Mouse (Mus musculus): Measurements from ENCODE around the gene Tgm1. TPM values are rescaled to one million over a fixed set of nuclear protein-coding genes. Genes with fewer than 3 reads are reported as not detected.

Gene Tgm1
- polyA plus RNA-seq, 2 experiments: 2.0 to 2.4 TPM

GRCm38 (mm10) chr14:55721076-55721475, 7.3 kb upstream of the Tgm1 start:
- peaks cover 20 to 21% of the 10 kb centered on the region in 2 experiments; a peak in 3 of 4 replicates for H3K4me1 ChIP-seq (replicated peaks; ENCODE audit: control insufficient read depth in 2 of 2, insufficient read depth in 2 of 2, low read length in 1 of 2)
- DNase-seq (ENCODE audit: low read depth in 3 of 3, low spot score in 3 of 3) (no peak), ATAC-seq (ENCODE audit: insufficient read depth) (no peak)
- no peaks in the 10 kb centered on the region for H3K27me3 ChIP-seq (ENCODE audit: control insufficient read depth, insufficient read depth, low read length)
- TF ChIP-seq CTCF (IDR thresholded peaks at IDR 0.05; ENCODE audit: low read depth): no peak
- TF ChIP-seq EP300 (IDR thresholded peaks at IDR 0.05; ENCODE audit: low read depth): no peak
- no peaks in the 10 kb centered on the region for H3K9me3 ChIP-seq (ENCODE audit: control insufficient read depth, low read length)
- no peaks in the 10 kb centered on the region for H3K36me3 ChIP-seq (replicated peaks; ENCODE audit: control insufficient read depth, insufficient read depth, low read depth)
- H3K4me2 ChIP-seq (ENCODE audit: low read depth): peak overlapping the region; percentile 82
- H3K4me3 ChIP-seq (ENCODE audit: insufficient read depth in 1 of 2, low read depth in 2 of 2, low read length in 2 of 2): peak overlapping the region in 1 of 2 experiments; percentile 79; a peak in 3 of 4 replicates
- WGBS (ENCODE audit: insufficient replicate concordance): 74% methylated on average over 6 of the region's 6 CpGs
- no peak overlapping the region; the same call in 1 of the 2 replicates for H3K9ac ChIP-seq (replicated peaks)
- H3K27ac ChIP-seq: peak overlapping the region; percentile 18; the same call in 1 of the 2 replicates

- Histone ChIP-seq H3K9me3 (ENCODE audit: control insufficient read depth, low read length) (no peaks in the 10 kb centered on the region), H3K27ac (no peak overlapping the region), H3K4me1 (replicated peaks; ENCODE audit: control insufficient read depth in 2 of 2, insufficient read depth in 2 of 2, low read length in 1 of 2) (peaks cover 20 to 21% of the 10 kb centered on the region in 2 experiments; a peak in 3 of 4 replicates), H3K4me2 (ENCODE audit: low read depth) (peak overlapping the region; percentile 82; the same call in 1 of the 2 replicates), H3K27me3 (ENCODE audit: control insufficient read depth, insufficient read depth, low read length) (no peaks in the 10 kb centered on the region), H3K36me3 (replicated peaks; ENCODE audit: control insufficient read depth, insufficient read depth, low read depth) (no peaks in the 10 kb centered on the region), H3K4me3 (ENCODE audit: insufficient read depth in 1 of 2, low read depth in 2 of 2, low read length in 2 of 2) (no peak overlapping the region; a peak in 1 of 4 replicates), H3K9ac (replicated peaks) (no peak overlapping the region)
- no peak for DNase-seq (ENCODE audit: low read depth in 3 of 3, low spot score in 3 of 3)
- no peak for ATAC-seq (ENCODE audit: insufficient read depth)
- no peak for TF ChIP-seq EP300 (IDR thresholded peaks at IDR 0.05; ENCODE audit: low read depth)
- no peak for TF ChIP-seq CTCF (IDR thresholded peaks at IDR 0.05; ENCODE audit: low read depth)
- 90% methylated on average over 12 of the region's 12 CpGs for WGBS (ENCODE audit: insufficient replicate concordance)
Measured at GRCm38 (mm10) chr14:55720666-55721065, 6.9 kb upstream of the Tgm1 start.

- no peak for ATAC-seq (ENCODE audit: insufficient read depth)
- TF ChIP-seq EP300 (IDR thresholded peaks at IDR 0.05; ENCODE audit: low read depth): no peak
- no peak for TF ChIP-seq CTCF (IDR thresholded peaks at IDR 0.05; ENCODE audit: low read depth)
- Histone ChIP-seq H3K27ac (no peak overlapping the region), H3K9me3 (ENCODE audit: control insufficient read depth, low read length) (no peaks in the 10 kb centered on the region), H3K4me2 (ENCODE audit: low read depth) (no peak overlapping the region), H3K4me3 (ENCODE audit: insufficient read depth in 1 of 2, low read depth in 2 of 2, low read length in 2 of 2) (no peak overlapping the region), H3K27me3 (ENCODE audit: control insufficient read depth, insufficient read depth, low read length) (no peaks in the 10 kb centered on the region), H3K9ac (replicated peaks) (no peak overlapping the region), H3K4me1 (replicated peaks; ENCODE audit: control insufficient read depth in 2 of 2, insufficient read depth in 2 of 2, low read length in 1 of 2) (peaks cover 19 to 21% of the 10 kb centered on the region in 2 experiments; a peak in 3 of 4 replicates), H3K36me3 (replicated peaks; ENCODE audit: control insufficient read depth, insufficient read depth, low read depth) (no peaks in the 10 kb centered on the region)
- WGBS (ENCODE audit: insufficient replicate concordance): 74% methylated on average over 6 of the region's 6 CpGs
- DNase-seq (ENCODE audit: low read depth in 3 of 3, low spot score in 3 of 3): no peak
Measured at GRCm38 (mm10) chr14:55719737-55720136, 6.0 kb upstream of the Tgm1 start.

- no peak for DNase-seq (ENCODE audit: low read depth in 3 of 3, low spot score in 3 of 3)
- no peak overlapping the region for H3K4me2 ChIP-seq (ENCODE audit: low read depth)
- H3K4me1 ChIP-seq (replicated peaks; ENCODE audit: control insufficient read depth in 2 of 2, insufficient read depth in 2 of 2, low read length in 1 of 2): peaks cover 2 to 4% of the 10 kb centered on the region in 2 experiments; a peak in 2 of 4 replicates
- 64% methylated on average over 8 of the region's 8 CpGs for whole genome bisulfite sequencing (ENCODE audit: insufficient replicate concordance)
- no peaks in the 10 kb centered on the region for H3K36me3 ChIP-seq (replicated peaks; ENCODE audit: control insufficient read depth, insufficient read depth, low read depth)
- H3K27me3 ChIP-seq (ENCODE audit: control insufficient read depth, insufficient read depth, low read length): no peaks in the 10 kb centered on the region
- no peaks in the 10 kb centered on the region for H3K9me3 ChIP-seq (ENCODE audit: control insufficient read depth, low read length)
- ATAC-seq (ENCODE audit: insufficient read depth): no peak
- no peak overlapping the region for H3K9ac ChIP-seq (replicated peaks)
- no peak overlapping the region for H3K27ac ChIP-seq
- TF ChIP-seq EP300 (IDR thresholded peaks at IDR 0.05; ENCODE audit: low read depth) (no peak), CTCF (IDR thresholded peaks at IDR 0.05; ENCODE audit: low read depth) (no peak)
- no peak overlapping the region for H3K4me3 ChIP-seq (ENCODE audit: insufficient read depth in 1 of 2, low read depth in 2 of 2, low read length in 2 of 2)
Measured at GRCm38 (mm10) chr14:55716884-55717283, 3.2 kb upstream of the Tgm1 start.

- H3K4me1 ChIP-seq (replicated peaks; ENCODE audit: control insufficient read depth in 2 of 2, insufficient read depth in 2 of 2, low read length in 1 of 2): peaks cover under 1 to 4% of the 10 kb centered on the region in 2 experiments; a peak in 2 of 4 replicates
- no peak overlapping the region for H3K9ac ChIP-seq (replicated peaks)
- H3K27me3 ChIP-seq (ENCODE audit: control insufficient read depth, insufficient read depth, low read length): no peaks in the 10 kb centered on the region
- WGBS (ENCODE audit: insufficient replicate concordance): 83% methylated on average over 6 of the region's 6 CpGs
- TF ChIP-seq EP300 (IDR thresholded peaks at IDR 0.05; ENCODE audit: low read depth) (no peak), CTCF (IDR thresholded peaks at IDR 0.05; ENCODE audit: low read depth) (no peak)
- H3K4me3 ChIP-seq (ENCODE audit: insufficient read depth in 1 of 2, low read depth in 2 of 2, low read length in 2 of 2): no peak overlapping the region
- DNase-seq (ENCODE audit: low read depth in 3 of 3, low spot score in 3 of 3) (no peak), ATAC-seq (ENCODE audit: insufficient read depth) (no peak)
- no peak overlapping the region for H3K4me2 ChIP-seq (ENCODE audit: low read depth)
- H3K36me3 ChIP-seq (replicated peaks; ENCODE audit: control insufficient read depth, insufficient read depth, low read depth): no peaks in the 10 kb centered on the region
- no peak overlapping the region for H3K27ac ChIP-seq
- H3K9me3 ChIP-seq (ENCODE audit: control insufficient read depth, low read length): no peaks in the 10 kb centered on the region
Measured at GRCm38 (mm10) chr14:55716271-55716670, 2.5 kb upstream of the Tgm1 start.
